Mouse (Mus musculus): ENCODE results near the gene Olfr1494.

- TF ChIP-seq CTCF (IDR thresholded peaks at IDR 0.05; ENCODE audit: low read depth, low read length) (no peak), POLR2A (IDR thresholded peaks at IDR 0.05; ENCODE audit: borderline replicate concordance, low read depth, low read length) (no peak)
Observed at GRCm38 (mm10) chr19:13739428-13739827, at the start of gene Olfr1494.
